Mouse (Mus musculus): ENCODE measurements at regions not wholly inside any gene's neighbourhood (a gene's known extent, or its start where the extent isn't known, plus 50 kb on each side); places are given as distances from the start of the nearest gene placed in this dataset.
A peak's percentile ranks its signal among the peaks of the same experiment; 100 is the strongest.

- Histone ChIP-seq H3K27me3 (replicated peaks; ENCODE audit: insufficient read depth, low read length) (no peaks in the 10 kb centered on the region), H3K9ac (replicated peaks; ENCODE audit: low read depth) (no peak overlapping the region), H3K4me1 (ENCODE audit: insufficient read depth, low read depth, low read length) (peaks cover 28% of the 10 kb centered on the region), H3K4me3 (ENCODE audit: low read depth, low read length) (no peak overlapping the region), H3K9me3 (ENCODE audit: low read length) (no peaks in the 10 kb centered on the region), H3K27ac (ENCODE audit: low read length) (peak overlapping the region; percentile 76), H3K36me3 (ENCODE audit: insufficient read depth, low read length) (no peaks in the 10 kb centered on the region), H3K4me2 (replicated peaks; ENCODE audit: low read depth, low read length) (no peak overlapping the region)
- 13% methylated on average over 8 of the region's 8 CpGs for WGBS
- TF ChIP-seq CTCF (IDR thresholded peaks at IDR 0.05) (no peak), EP300 (IDR thresholded peaks at IDR 0.05) (peak; percentile 69; the same call in 1 of the 2 replicates)
- ATAC-seq (peak; percentile 59), DNase-seq (ENCODE audit: low spot score) (peak; percentile 83)
Observed at GRCm38 (mm10) chr12:69494648-69495047, 88.2 kb downstream of the Vcpkmt start.

- Histone ChIP-seq H3K36me3 (ENCODE audit: insufficient read depth, low read length) (no peaks in the 10 kb centered on the region), H3K4me1 (ENCODE audit: insufficient read depth, low read depth, low read length) (peaks cover 14% of the 10 kb centered on the region; the same call in 1 of the 2 replicates), H3K27me3 (replicated peaks; ENCODE audit: insufficient read depth, low read length) (no peaks in the 10 kb centered on the region), H3K27ac (ENCODE audit: low read length) (0 out of 2 replicates have a peak overlapping the region, but pooled peaks have one; percentile 27), H3K9me3 (ENCODE audit: low read length) (no peaks in the 10 kb centered on the region), H3K4me3 (ENCODE audit: low read depth, low read length) (no peak overlapping the region), H3K4me2 (replicated peaks; ENCODE audit: low read depth, low read length) (no peak overlapping the region), H3K9ac (replicated peaks; ENCODE audit: low read depth) (no peak overlapping the region)
- peak; percentile 82 for DNase-seq (ENCODE audit: low spot score)
- WGBS = 65% methylated on average over 10 of the region's 10 CpGs
- peak; percentile 76 for ATAC-seq
- TF ChIP-seq CTCF (IDR thresholded peaks at IDR 0.05) (no peak), EP300 (IDR thresholded peaks at IDR 0.05) (peak; percentile 89)
Observed at GRCm38 (mm10) chr12:69489686-69490085, 93.1 kb downstream of the Vcpkmt start.

- Histone ChIP-seq H3K9ac (replicated peaks; ENCODE audit: low read depth) (no peak overlapping the region), H3K9me3 (ENCODE audit: low read length) (no peaks in the 10 kb centered on the region), H3K4me1 (ENCODE audit: insufficient read depth, low read depth, low read length) (peaks cover 8% of the 10 kb centered on the region; the same call in 1 of the 2 replicates), H3K36me3 (ENCODE audit: insufficient read depth, low read length) (no peaks in the 10 kb centered on the region), H3K4me2 (replicated peaks; ENCODE audit: low read depth, low read length) (no peak overlapping the region), H3K27ac (ENCODE audit: low read length) (0 out of 2 replicates have a peak overlapping the region, but pooled peaks have one; percentile 20), H3K27me3 (replicated peaks; ENCODE audit: insufficient read depth, low read length) (no peaks in the 10 kb centered on the region), H3K4me3 (ENCODE audit: low read depth, low read length) (no peak overlapping the region)
- ATAC-seq = peak; percentile 23
- 48% methylated on average over 8 of the region's 8 CpGs for WGBS
- no peak for TF ChIP-seq CTCF (IDR thresholded peaks at IDR 0.05)
- no peak; the same call in 1 of the 2 replicates for TF ChIP-seq EP300 (IDR thresholded peaks at IDR 0.05)
- peak; percentile 57 for DNase-seq (ENCODE audit: low spot score)
Observed at GRCm38 (mm10) chr12:69486903-69487302, 95.9 kb downstream of the Vcpkmt start.

- TF ChIP-seq CTCF (IDR thresholded peaks at IDR 0.05) (no peak), EP300 (IDR thresholded peaks at IDR 0.05) (peak; percentile 97)
- Histone ChIP-seq H3K9ac (replicated peaks; ENCODE audit: low read depth) (no peak overlapping the region), H3K36me3 (ENCODE audit: insufficient read depth, low read length) (no peaks in the 10 kb centered on the region), H3K4me2 (replicated peaks; ENCODE audit: low read depth, low read length) (peak overlapping the region; percentile 27), H3K27ac (ENCODE audit: low read length) (peak overlapping the region; percentile 72), H3K4me1 (ENCODE audit: insufficient read depth, low read depth, low read length) (peaks cover 8% of the 10 kb centered on the region; the same call in 1 of the 2 replicates), H3K27me3 (replicated peaks; ENCODE audit: insufficient read depth, low read length) (no peaks in the 10 kb centered on the region), H3K9me3 (ENCODE audit: low read length) (no peaks in the 10 kb centered on the region), H3K4me3 (ENCODE audit: low read depth, low read length) (no peak overlapping the region)
- 20% methylated on average over 14 of the region's 14 CpGs for WGBS
- DNase-seq (ENCODE audit: low spot score) (peak; percentile 93), ATAC-seq (peak; percentile 74)
Observed at GRCm38 (mm10) chr12:69485652-69486651, 96.9 kb downstream of the Vcpkmt start.

GRCm38 (mm10) chr12:69481420-69481819 is 101.4 kb downstream of the Vcpkmt start:
- 55% methylated on average over 3 of the region's 3 CpGs for WGBS
- TF ChIP-seq EP300 (IDR thresholded peaks at IDR 0.05) (no peak), CTCF (IDR thresholded peaks at IDR 0.05) (no peak)
- Histone ChIP-seq H3K4me1 (ENCODE audit: insufficient read depth, low read depth, low read length) (peaks cover 14% of the 10 kb centered on the region), H3K4me2 (replicated peaks; ENCODE audit: low read depth, low read length) (no peak overlapping the region), H3K9ac (replicated peaks; ENCODE audit: low read depth) (no peak overlapping the region), H3K4me3 (ENCODE audit: low read depth, low read length) (no peak overlapping the region), H3K27ac (ENCODE audit: low read length) (no peak overlapping the region), H3K27me3 (replicated peaks; ENCODE audit: insufficient read depth, low read length) (no peaks in the 10 kb centered on the region), H3K9me3 (ENCODE audit: low read length) (no peaks in the 10 kb centered on the region), H3K36me3 (ENCODE audit: insufficient read depth, low read length) (no peaks in the 10 kb centered on the region)
- ATAC-seq (no peak), DNase-seq (ENCODE audit: low spot score) (no peak)

GRCm38 (mm10) chr12:69476631-69477091 is 104.4 kb upstream of the Gm9887 start:
- peaks cover 16% of the 10 kb centered on the region for H3K4me1 ChIP-seq (ENCODE audit: insufficient read depth, low read depth, low read length)

More at GRCm38 (mm10) chr12:69476631-69477091, 104.4 kb upstream of the Gm9887 start:
- 30% methylated on average over 18 of the region's 18 CpGs for WGBS
- no peak for TF ChIP-seq CTCF (IDR thresholded peaks at IDR 0.05)
- TF ChIP-seq EP300 (IDR thresholded peaks at IDR 0.05) = no peak
- H3K36me3 ChIP-seq (ENCODE audit: insufficient read depth, low read length) = no peaks in the 10 kb centered on the region
- no peaks in the 10 kb centered on the region for H3K9me3 ChIP-seq (ENCODE audit: low read length)
- no peak for DNase-seq (ENCODE audit: low spot score)
- H3K4me3 ChIP-seq (ENCODE audit: low read depth, low read length) = no peak overlapping the region
- no peak overlapping the region for H3K4me2 ChIP-seq (replicated peaks; ENCODE audit: low read depth, low read length)
- no peaks in the 10 kb centered on the region for H3K27me3 ChIP-seq (replicated peaks; ENCODE audit: insufficient read depth, low read length)
- no peak for ATAC-seq
- H3K9ac ChIP-seq (replicated peaks; ENCODE audit: low read depth) = no peak overlapping the region
- no peak overlapping the region for H3K27ac ChIP-seq (ENCODE audit: low read length)
